Mouse (Mus musculus) heart, embryonic 13.5 days (tissue): ENCODE results near the gene Slc39a12. TPM values are rescaled to one million over a fixed set of nuclear protein-coding genes. Genes with fewer than 3 reads are reported as not detected.

Experiments
- ATAC-seq: fragments of 200-750 bp; cut with Nextera tagmentation; 2 replicates; pipeline ENCODE4 v1.8.0; 2017; ENCODE audit warnings: moderate TSS enrichment; ENCODE audit not compliant: insufficient number of reproducible peaks, low FRiP score, low TSS enrichment; ENCODE audit errors: extremely low read depth
- H3K27ac ChIP-seq: fragments of 300-500 bp; sonication (generic); replicated peaks from 2 replicates; pipeline ENCODE4 v1.5.1; 2015; ENCODE audit warnings: moderate library complexity, mild to moderate bottlenecking, inconsistent platforms
- H3K27me3 ChIP-seq: fragments of 300-500 bp; sonication (generic); replicated peaks from 2 replicates; pipeline ENCODE4 v1.6.1; 2015; ENCODE audit warnings: mild to moderate bottlenecking, inconsistent platforms
- H3K36me3 ChIP-seq: fragments of 300-500 bp; sonication (generic); 2 replicates; pipeline ENCODE4 v1.6.1; 2015; ENCODE audit warnings: mild to moderate bottlenecking, inconsistent platforms
- H3K4me1 ChIP-seq: fragments of 300-500 bp; sonication (generic); 2 replicates; pipeline ENCODE4 v1.6.1; 2015; ENCODE audit warnings: inconsistent platforms
- H3K4me2 ChIP-seq: fragments of 300-500 bp; sonication (generic); 2 replicates; pipeline ENCODE4 v1.6.1; 2015; ENCODE audit warnings: inconsistent platforms, mild to moderate bottlenecking, moderate library complexity
- H3K4me3 ChIP-seq: fragments of 300-500 bp; sonication (generic); 2 replicates; pipeline ENCODE4 v1.5.1; 2015; ENCODE audit warnings: moderate library complexity, mild to moderate bottlenecking, inconsistent platforms
- H3K9ac ChIP-seq: fragments of 300-500 bp; sonication (generic); 2 replicates; pipeline ENCODE4 v1.6.1; 2015; ENCODE audit warnings: inconsistent platforms, mild to moderate bottlenecking, moderate library complexity
- H3K9me3 ChIP-seq: fragments of 300-500 bp; sonication (generic); 2 replicates; pipeline ENCODE4 v1.6.1; 2016; ENCODE audit warnings: inconsistent platforms
- WGBS: fragments of 180-500 bp; shearing (Covaris S2); methylation state at CpG from one replicate; pipeline ENCODE4 v1.1.7; 2015; ENCODE audit warnings: mixed read lengths; 5-methylcytosine and 5-hydroxymethylcytosine counted together
- polyA plus RNA-seq: library from polyadenylated mRNA; unstranded; fragments of >200 nt; fragmentation: Nextera tagmentation; extraction: Ambion mirVana; gene quantifications from 2 replicates; pipeline ENCODE4 v1.2.1, GENCODE M21; 2015

Slc39a12 gene
- polyA plus RNA-seq, result 0.08 TPM in 1 of 2 replicates, not detected in the other

DNA sequence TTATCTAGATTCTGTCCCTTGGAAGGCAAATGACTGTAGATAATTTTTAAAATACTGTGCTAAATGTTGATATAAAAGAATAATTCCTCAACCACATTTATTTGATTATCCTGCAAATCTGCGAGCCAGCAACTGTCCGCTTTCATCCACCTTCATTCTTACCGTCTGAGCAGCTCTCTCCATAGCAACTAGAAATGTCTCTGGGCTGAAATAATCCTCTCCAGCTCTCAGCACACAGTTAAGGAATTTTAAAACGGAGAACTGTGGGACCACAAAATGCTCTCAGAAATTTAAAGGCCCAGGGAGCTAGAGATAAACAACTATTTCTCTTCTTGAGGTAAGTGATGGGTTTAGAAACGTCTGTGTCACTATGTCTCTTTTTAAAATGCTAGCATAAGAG is at the start of gene Slc39a12:
TSS of gene Slc39a12 (plus strand) at position 155 of the 400 bp plus-strand sequence.
- 52% methylated on average over 5 of the region's 5 CpGs for WGBS
- H3K4me1 ChIP-seq, result no peaks in the 10 kb centered on the region
- no peaks in the 10 kb centered on the region for H3K27me3 ChIP-seq
- no peak within 1 kb of the TSS for H3K27ac ChIP-seq
- H3K9me3 ChIP-seq, result no peaks in the 10 kb centered on the region
- H3K4me3 ChIP-seq, result no peak within 1 kb of the TSS
- no peak within 1 kb of the TSS for H3K9ac ChIP-seq
- no peaks in the 10 kb centered on the region for H3K36me3 ChIP-seq
- no peak within 1 kb of the TSS for H3K4me2 ChIP-seq
- no peak for ATAC-seq

DNA sequence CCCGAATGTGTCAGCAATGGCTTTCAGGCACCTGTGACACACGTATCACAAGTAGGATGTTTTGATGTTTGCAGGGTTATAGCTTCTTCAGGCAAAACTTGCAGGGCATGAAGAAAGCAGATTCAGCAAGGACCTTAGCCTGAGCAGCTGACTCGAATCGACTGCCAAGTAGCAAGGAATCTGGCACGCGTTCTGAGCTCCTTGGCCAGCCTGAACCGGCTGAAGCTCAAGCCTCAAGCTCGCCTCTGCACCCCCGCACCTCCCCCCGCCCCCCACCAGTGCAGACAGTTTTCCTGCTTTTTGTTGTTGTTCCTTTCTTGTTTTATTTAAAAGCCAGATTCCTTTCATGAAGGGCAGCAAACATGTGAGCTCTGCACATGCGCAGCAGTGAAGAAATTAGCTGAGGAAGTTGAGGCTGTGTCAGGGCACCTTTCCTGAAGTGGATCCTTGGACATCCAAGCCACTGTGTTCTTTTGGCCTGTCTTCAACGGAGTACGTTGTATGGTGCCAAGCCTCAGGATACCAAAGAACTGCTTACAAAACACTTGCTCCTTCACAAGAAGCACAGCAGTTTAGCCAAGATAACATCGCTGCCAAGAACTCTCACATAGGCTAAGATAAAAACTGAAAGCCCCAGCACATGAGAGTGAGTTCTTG is 46.3 kb upstream of the Slc39a12 start:
- no peaks in the 10 kb centered on the region for H3K36me3 ChIP-seq
- peaks cover 15% of the 10 kb centered on the region for H3K4me1 ChIP-seq
- H3K27ac ChIP-seq, result 0 out of 2 replicates have a peak overlapping the region, but pooled peaks have one; percentile 42
- ATAC-seq, result no peak
- 52% methylated on average over 14 of the region's 14 CpGs for WGBS
- H3K4me3 ChIP-seq, result no peak overlapping the region
- no peaks in the 10 kb centered on the region for H3K9me3 ChIP-seq
- no peaks in the 10 kb centered on the region for H3K27me3 ChIP-seq
- H3K9ac ChIP-seq, result no peak overlapping the region
- peak overlapping the region; percentile 36 for H3K4me2 ChIP-seq

GRCm38 (mm10) chr2:14342309-14342839 is 45.7 kb upstream of the Slc39a12 start:
- Histone ChIP-seq H3K4me2 (peak overlapping the region; percentile 36; the same call in 1 of the 2 replicates), H3K4me1 (peaks cover 11% of the 10 kb centered on the region), H3K36me3 (no peaks in the 10 kb centered on the region), H3K4me3 (no peak overlapping the region), H3K27me3 (no peaks in the 10 kb centered on the region), H3K9ac (no peak overlapping the region), H3K9me3 (no peaks in the 10 kb centered on the region), H3K27ac (0 out of 2 replicates have a peak overlapping the region, but pooled peaks have one; percentile 42)
- WGBS, result 76% methylated on average over 8 of the region's 8 CpGs
- no peak for ATAC-seq

GRCm38 (mm10) chr2:14388856-14389255 is 740 bp downstream of the Slc39a12 start:
- Histone ChIP-seq H3K27ac (no peak overlapping the region), H3K27me3 (no peaks in the 10 kb centered on the region), H3K4me1 (no peaks in the 10 kb centered on the region), H3K9ac (no peak overlapping the region), H3K4me3 (no peak overlapping the region), H3K4me2 (no peak overlapping the region), H3K36me3 (no peaks in the 10 kb centered on the region), H3K9me3 (no peaks in the 10 kb centered on the region)
- ATAC-seq, result no peak
- 52% methylated on average over 1 of the region's 1 CpGs for WGBS

DNA sequence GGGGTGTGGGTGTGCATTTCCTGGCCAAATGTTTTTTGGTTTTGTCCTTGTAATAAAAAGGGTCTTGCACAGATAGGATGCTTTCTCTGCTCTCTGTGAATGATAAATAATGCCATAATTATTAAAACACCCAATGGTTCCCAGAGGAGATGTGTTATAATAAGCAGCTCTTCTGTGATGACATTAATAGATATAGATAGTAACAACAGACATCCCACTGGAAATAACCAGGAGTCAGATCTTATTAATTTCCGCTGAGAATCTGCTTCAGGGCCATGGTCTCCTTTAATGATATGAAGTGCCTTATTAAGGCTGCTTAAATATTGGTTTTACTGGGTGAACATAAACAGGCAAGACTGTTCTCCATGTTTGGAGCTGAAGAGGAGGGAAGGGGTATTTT is 2.8 kb downstream of the Slc39a12 start:
- Histone ChIP-seq H3K9me3 (no peaks in the 10 kb centered on the region), H3K4me2 (no peak overlapping the region), H3K9ac (no peak overlapping the region), H3K27me3 (no peaks in the 10 kb centered on the region), H3K27ac (no peak overlapping the region), H3K36me3 (no peaks in the 10 kb centered on the region), H3K4me3 (no peak overlapping the region), H3K4me1 (no peaks in the 10 kb centered on the region)
- no peak for ATAC-seq
- WGBS, result 85% methylated on average over 1 of the region's 1 CpGs

GRCm38 (mm10) chr2:14403000-14403399 is 14.9 kb downstream of the Slc39a12 start:
- H3K9me3 ChIP-seq, result no peaks in the 10 kb centered on the region
- H3K4me2 ChIP-seq, result no peak overlapping the region
- no peaks in the 10 kb centered on the region for H3K4me1 ChIP-seq

GRCm38 (mm10) chr2:14428987-14429386 is 40.9 kb downstream of the Slc39a12 start:
- Histone ChIP-seq H3K27ac (no peak overlapping the region), H3K4me1 (no peaks in the 10 kb centered on the region), H3K36me3 (no peaks in the 10 kb centered on the region), H3K4me3 (no peak overlapping the region), H3K27me3 (no peaks in the 10 kb centered on the region), H3K9me3 (no peaks in the 10 kb centered on the region), H3K9ac (no peak overlapping the region), H3K4me2 (no peak overlapping the region)
- WGBS, result 83% methylated on average over 2 of the region's 2 CpGs
- no peak for ATAC-seq

More at GRCm38 (mm10) chr2:14403000-14403399, 14.9 kb downstream of the Slc39a12 start:
- Histone ChIP-seq H3K4me3 (no peak overlapping the region), H3K9ac (no peak overlapping the region), H3K27me3 (no peaks in the 10 kb centered on the region), H3K36me3 (no peaks in the 10 kb centered on the region), H3K27ac (no peak overlapping the region)
- no peak for ATAC-seq

- Histone ChIP-seq H3K36me3 (no peaks in the 10 kb centered on the region), H3K9ac (no peak overlapping the region), H3K27me3 (no peaks in the 10 kb centered on the region), H3K4me2 (no peak overlapping the region), H3K9me3 (peaks cover 7% of the 10 kb centered on the region; the same call in 1 of the 2 replicates), H3K4me3 (no peak overlapping the region), H3K4me1 (no peaks in the 10 kb centered on the region), H3K27ac (no peak overlapping the region)
- ATAC-seq, result no peak
- WGBS, result 61% methylated on average over 1 of the region's 1 CpGs
Observed at GRCm38 (mm10) chr2:14447322-14447721, 59.2 kb downstream of the Slc39a12 start.

GRCm38 (mm10) chr2:14450866-14451265 is 62.8 kb downstream of the Slc39a12 start:
- Histone ChIP-seq H3K9ac (no peak overlapping the region), H3K27ac (no peak overlapping the region), H3K27me3 (no peaks in the 10 kb centered on the region), H3K4me2 (no peak overlapping the region), H3K36me3 (no peaks in the 10 kb centered on the region), H3K4me3 (no peak overlapping the region), H3K4me1 (peaks cover 17% of the 10 kb centered on the region), H3K9me3 (no peaks in the 10 kb centered on the region)
- no peak for ATAC-seq

DNA sequence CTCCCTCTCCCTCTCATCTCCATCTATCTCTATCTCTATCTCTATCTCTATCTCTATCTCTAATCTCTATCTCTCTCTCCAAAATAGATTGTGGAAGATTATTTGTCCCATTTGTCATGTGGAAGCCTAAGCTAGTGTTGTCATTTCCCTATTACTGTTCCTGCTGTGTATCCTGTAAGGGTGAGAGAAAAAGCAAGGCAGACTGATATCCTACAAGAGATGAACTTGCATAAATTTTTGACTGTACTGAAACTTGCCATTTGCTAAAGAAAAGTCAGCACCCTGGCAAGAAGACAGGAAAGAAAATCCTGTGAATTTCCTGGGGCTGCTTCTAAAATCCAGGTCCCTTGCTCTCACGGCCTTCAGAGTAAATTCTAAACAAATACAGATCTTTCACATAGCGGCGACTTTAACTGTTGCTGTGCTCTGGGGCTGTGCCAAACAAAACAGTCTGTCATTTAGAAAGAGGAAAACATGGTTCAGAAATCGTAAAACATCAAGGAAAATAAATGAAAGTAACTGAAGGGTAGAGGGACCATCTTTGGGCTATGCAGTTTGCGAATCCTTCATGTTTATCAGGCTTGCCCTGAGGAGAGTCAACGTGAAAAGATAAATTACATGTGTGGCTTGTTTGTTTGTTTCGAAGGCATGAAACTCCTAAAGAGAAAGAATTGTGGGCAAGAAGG is 67.0 kb downstream of the Slc39a12 start:
- no peak for ATAC-seq
- WGBS, result 53% methylated on average over 7 of the region's 7 CpGs
- H3K27ac ChIP-seq, result peak overlapping the region; percentile 53

DNA sequence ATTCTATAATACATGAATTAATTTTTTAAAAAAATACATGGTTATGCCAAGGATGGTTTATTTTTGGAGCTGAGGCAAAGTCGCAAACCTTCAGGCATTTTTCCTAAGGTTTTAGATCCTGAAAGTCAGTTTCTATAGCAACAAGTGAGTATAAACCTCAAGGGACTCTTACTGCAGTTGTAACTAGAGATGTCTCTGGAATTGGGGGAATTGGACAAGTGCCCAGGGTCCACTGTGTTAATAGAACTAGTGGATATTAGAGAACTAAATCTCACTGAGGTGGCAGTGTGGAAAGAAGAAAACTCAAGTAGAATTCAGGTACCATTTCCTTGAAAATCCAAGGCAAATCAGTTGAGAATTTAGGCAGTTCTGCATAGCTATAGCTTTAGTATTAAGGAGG is 76.3 kb downstream of the Slc39a12 start:
- H3K9ac ChIP-seq, result no peak overlapping the region
- WGBS, result 48% methylated on average over 1 of the region's 1 CpGs

More for the DNA sequence above, 67.0 kb downstream of the Slc39a12 start:
- no peak overlapping the region for H3K4me3 ChIP-seq
- H3K9ac ChIP-seq, result no peak overlapping the region
- H3K9me3 ChIP-seq, result 0 out of 2 replicates have a peak, but pooled peaks cover 7% of the 10 kb centered on the region
- no peaks in the 10 kb centered on the region for H3K27me3 ChIP-seq
- peaks cover 17% of the 10 kb centered on the region for H3K4me1 ChIP-seq
- H3K4me2 ChIP-seq, result peak overlapping the region; percentile 18; the same call in 1 of the 2 replicates
- no peaks in the 10 kb centered on the region for H3K36me3 ChIP-seq

More for the DNA sequence above, 76.3 kb downstream of the Slc39a12 start:
- H3K4me1 ChIP-seq, result no peaks in the 10 kb centered on the region
- H3K27ac ChIP-seq, result no peak overlapping the region
- no peak overlapping the region for H3K4me2 ChIP-seq
- H3K4me3 ChIP-seq, result no peak overlapping the region
- H3K27me3 ChIP-seq, result no peaks in the 10 kb centered on the region
- no peaks in the 10 kb centered on the region for H3K36me3 ChIP-seq
- ATAC-seq, result no peak
- no peaks in the 10 kb centered on the region for H3K9me3 ChIP-seq
